Mouse (Mus musculus) CD8-positive naive resting alpha-beta T cell, adult 57 days (primary cell): ENCODE measurements around the gene Tmem179b. TPM values are rescaled to one million over a fixed set of nuclear protein-coding genes. Genes with fewer than 3 reads are reported as not detected.

ENCODE experiments used
- total RNA-seq: library from RNA; stranded (reverse); gene quantifications from one replicate; pipeline ENCODE4 v1.2.4, GENCODE M21; 2023

Gene Tmem179b
- 75.2 TPM for total RNA-seq

DNA sequence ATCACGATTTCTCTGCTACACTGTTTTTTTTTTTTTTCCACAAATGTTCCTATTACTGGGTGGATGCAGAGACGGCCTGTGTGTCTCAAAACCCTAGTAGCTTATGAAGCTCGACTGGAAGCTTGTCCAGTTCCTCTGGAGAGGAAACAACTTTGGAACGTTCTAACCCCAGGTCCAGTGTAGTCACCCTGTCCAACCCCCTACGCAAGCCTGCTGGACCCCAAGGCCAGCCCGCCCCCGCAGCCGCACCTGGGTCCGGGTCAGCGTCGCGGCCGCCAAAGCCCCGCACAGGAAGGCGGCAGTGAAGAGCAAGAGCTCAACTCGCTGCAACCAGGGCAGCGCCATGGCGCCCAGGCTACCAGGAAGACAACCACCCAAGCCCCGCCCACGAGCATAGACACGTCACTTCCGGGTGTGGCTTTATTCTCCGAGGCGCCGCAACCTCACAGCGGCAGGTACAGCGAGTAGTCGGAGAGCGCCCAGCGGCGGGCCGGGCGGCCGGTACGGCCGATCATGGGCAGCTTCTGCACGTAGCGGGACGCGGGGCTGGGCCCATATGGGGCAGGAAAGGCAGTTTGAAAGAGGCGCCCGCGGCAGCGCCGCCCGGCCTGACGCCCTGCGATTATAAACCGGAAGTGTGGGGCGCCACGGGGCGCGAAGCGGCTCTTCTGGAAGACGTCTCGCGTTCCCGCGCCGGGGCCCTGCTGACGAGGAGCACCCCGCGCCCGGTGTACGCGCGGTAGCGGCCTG, at the start of gene Tmem179b:
Tmem179b (minus strand) TSS at position 382 of the 750 bp plus-strand sequence.

DNA sequence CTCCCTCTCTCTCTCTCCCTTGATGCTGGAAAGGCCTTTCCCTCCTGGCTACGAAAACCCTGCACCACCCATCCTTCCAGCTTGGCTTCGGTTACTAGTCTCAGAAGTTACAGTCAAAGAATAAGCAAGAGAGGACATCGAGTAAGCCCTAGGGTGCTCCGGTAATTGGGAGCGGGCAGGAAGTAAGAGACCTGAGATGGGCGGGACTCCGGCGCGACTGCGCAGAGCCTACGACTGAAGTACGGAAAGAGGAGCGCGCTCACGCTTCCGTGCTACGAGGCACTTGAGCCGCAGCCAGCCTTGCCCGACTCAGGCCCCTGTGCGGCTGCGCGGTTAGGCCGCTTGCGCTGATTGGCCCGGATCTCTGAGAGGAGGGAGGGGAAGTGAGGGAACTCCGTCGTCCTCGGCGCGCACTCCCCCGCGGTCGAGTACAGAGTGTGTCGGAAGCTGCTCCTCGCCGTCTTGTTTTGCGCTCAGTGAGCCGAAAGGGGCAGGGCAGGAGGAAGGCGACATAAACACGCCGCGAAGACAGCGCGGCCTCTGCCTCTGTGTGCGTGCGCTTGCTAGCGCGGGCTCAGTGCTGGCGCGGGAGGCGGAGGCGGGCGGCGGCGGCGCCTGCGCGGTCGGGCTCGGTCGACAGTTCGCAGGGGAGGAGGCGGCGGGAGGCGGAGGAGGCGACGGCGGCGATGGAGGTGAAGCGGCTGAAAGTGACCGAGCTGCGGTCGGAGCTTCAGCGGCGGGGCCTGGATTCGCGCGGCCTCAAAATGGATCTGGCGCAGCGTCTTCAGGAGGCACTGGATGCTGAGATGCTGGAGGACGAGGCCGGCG, 45.5 kb upstream of the Tmem179b start, which contains the start of gene Hnrnpul2:
Hnrnpul2 (plus strand) TSS at position 415 of the 828 bp plus-strand sequence.

GRCm38 (mm10) chr19:8818801-8819595, 44.7 kb upstream of the Tmem179b start, which contains the start of gene Ttc9c:
Gene Ttc9c, minus strand, starts transcription at chr19:8819333.

GRCm38 (mm10) chr19:8802130-8802821, 28.0 kb upstream of the Tmem179b start, which contains the start of gene Zbtb3:
Gene Zbtb3, plus strand, starts transcription at chr19:8802555.

DNA sequence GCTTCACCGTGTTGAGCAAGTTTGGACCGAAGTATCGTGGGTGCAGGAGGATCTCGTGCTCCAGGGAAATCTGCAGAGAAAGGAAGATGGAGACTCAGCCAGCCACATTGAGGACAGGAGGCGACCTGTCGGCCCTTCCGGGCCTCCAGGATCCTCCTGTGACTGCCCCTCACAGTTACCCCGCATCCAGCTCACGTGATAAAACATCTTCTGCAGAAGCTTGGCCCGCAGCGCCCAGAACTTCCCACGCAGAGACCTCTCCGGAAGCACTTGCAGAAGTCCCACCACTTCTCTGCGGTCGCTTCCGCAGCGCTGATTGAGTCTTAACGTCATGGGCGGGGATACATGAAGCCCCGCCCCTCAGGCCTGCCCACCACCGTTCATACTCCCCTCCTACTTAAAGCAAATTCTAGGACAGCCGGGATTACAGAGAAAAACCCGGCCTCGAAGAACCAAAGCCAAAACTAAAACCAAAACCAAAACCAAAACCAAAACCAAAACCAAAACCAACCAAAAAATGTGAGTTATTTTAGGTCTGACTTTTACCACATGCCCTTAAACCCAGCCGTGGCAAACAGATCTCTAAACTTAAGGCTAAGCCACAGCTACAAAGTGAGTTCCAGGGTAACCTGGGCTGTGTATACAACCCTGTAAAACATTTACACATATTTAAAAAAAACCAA, 24.1 kb upstream of the Tmem179b start, which contains the start of gene Polr2g:
Polr2g (minus strand) TSS at position 314 of the 683 bp plus-strand sequence.

GRCm38 (mm10) chr19:8786008-8786781, 11.9 kb upstream of the Tmem179b start, which contains the start of gene Taf6l:
Gene Taf6l, minus strand, starts transcription at chr19:8786417.

DNA sequence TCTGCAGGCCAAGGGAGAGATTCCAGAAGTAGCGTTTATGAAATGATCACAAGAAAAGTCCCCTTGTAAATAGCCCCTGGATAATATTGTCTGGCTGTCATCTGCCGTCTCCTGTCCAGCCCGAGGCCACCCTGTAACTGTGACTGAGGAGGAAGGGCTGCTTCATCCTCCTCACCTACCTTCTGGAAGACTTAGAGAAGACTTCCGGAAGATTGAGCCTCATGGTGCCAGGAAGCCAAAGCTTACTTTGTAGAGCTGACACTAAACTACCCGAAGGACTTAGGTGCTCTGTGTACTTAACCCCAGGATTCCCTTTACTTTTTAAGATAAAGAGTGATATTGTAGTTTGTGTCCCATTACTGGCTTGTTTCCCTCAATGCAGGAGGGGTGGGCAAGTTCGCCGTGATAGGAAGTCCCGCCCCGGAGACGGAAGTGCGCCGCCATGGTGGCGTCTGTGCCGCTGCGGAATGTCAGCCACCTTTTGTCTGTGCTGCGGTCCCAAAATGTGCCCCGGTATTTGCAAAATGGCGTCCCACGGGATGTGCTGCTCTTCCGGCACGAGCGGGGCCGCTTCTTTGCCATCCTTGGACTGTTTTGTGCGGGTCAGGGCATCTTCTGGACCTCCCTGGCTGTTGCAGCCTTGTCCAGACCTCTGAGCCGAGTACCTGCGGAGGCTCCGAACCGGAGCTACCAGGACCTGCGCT, 3.5 kb downstream of the Tmem179b start, which contains the start of gene Tmem223:
Tmem223 (plus strand) TSS at position 430 of the 704 bp plus-strand sequence.

GRCm38 (mm10) chr19:8756635-8757387, 17.5 kb downstream of the Tmem179b start, which contains the start of gene Nxf1:
Gene Nxf1, plus strand, starts transcription at chr19:8757073.

GRCm38 (mm10) chr19:8741243-8741869, 32.9 kb downstream of the Tmem179b start, which contains the start of gene Stx5a:
Gene Stx5a, plus strand, starts transcription at chr19:8741413.

DNA sequence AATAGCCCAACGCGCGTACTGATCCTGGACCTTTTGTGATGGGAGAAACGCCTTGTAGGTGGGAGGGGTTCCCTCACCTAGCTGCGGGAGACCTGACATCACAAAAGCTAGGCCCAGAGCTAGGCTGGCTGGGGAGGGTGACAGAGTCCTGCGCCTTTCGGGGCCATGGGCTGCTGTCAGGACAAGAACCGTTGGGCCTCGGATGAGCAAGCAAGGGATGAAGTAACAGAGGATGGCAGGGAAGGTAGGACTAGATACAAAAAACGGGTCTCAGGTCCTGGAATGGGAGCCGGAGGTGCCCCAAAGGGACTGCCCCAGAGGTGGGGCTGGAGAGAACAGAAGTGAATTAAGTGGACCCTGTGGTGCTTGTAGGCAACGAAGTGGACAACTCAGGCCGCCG, 33.7 kb downstream of the Tmem179b start, which contains the start of gene 1700092M07Rik:
1700092M07Rik (plus strand) TSS at position 116 of the 400 bp plus-strand sequence.

DNA sequence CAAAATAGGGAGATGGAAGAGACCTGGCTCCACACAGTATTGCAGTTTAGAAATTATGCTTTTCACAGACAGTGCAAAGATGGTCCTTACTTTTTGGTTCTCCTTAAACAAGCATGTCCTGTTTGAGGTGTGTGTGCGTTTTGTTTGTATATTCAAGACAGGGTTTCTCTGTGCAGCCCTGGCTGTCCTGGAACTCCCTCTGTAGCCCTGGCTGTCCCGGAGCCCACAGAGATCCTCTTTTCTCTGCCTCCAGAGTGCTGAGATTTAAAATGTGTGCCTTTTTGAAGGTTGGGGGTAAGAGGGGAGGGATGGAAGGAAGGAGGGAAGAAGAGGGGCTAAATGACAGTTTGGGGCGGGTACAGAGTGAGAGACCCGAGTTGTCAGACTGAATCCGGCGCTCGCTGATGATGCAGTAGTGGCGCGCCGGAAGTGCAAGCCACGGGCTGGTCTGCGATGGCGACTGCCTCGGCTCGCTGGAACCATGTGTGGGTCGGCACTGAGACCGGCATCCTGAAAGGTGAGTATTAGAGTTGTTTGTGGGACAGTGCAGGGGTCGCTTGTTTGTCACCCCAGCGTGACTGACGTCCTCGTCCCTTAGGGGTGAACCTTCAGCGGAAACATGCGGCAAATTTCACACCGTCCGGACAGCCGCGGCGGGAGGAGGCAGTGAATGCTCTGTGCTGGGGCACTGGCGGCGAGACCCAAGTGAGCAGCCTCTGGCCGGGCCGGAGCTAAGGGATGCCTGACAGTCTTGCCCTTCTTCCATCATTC, 38.7 kb downstream of the Tmem179b start, which contains the start of gene Wdr74:
Wdr74 (plus strand) TSS at position 439 of the 771 bp plus-strand sequence.

GRCm38 (mm10) chr19:8722907-8723573, 51.2 kb downstream of the Tmem179b start, which contains the start of gene Slc3a2:
Gene Slc3a2, minus strand, starts transcription at chr19:8723369.

